Mouse (Mus musculus) liver, postnatal 0 days (tissue): Measurements from ENCODE around the gene Rab5b. TPM values are rescaled to one million over a fixed set of nuclear protein-coding genes. Genes with fewer than 3 reads are reported as not detected.

Source experiments
- ATAC-seq: fragments of 200-750 bp; cut with Nextera tagmentation; 2 replicates; pipeline ENCODE4 v1.8.0; 2017; ENCODE audit warnings: mild to moderate bottlenecking, moderate library complexity
- DNase-seq: peaks from one replicate; pipeline ENCODE4 v3.0.0-alpha.2; 2016
- H3K27ac ChIP-seq: fragments of 300-500 bp; sonication (generic); 2 replicates; pipeline ENCODE4 v1.5.1; 2014; ENCODE audit warnings: antibody characterized with exemption, moderate library complexity, mild to moderate bottlenecking, low read depth
- H3K27me3 ChIP-seq: fragments of 300-500 bp; sonication (generic); 2 replicates; pipeline ENCODE4 v1.6.1; 2014; ENCODE audit warnings: low read length, control low read depth, mixed read lengths; ENCODE audit not compliant: insufficient read depth
- H3K36me3 ChIP-seq: fragments of 300-500 bp; sonication (generic); replicated peaks from 2 replicates; pipeline ENCODE4 v1.6.1; 2014; ENCODE audit warnings: mild to moderate bottlenecking, control low read depth, low read length, moderate library complexity, mixed read lengths; ENCODE audit not compliant: insufficient read depth
- H3K4me1 ChIP-seq: fragments of 300-500 bp; sonication (generic); 2 replicates; pipeline ENCODE4 v1.6.1; 2014; ENCODE audit warnings: antibody characterized with exemption, mild to moderate bottlenecking, control low read depth; ENCODE audit not compliant: insufficient read depth
- H3K4me2 ChIP-seq: fragments of 300-500 bp; sonication (generic); 2 replicates; pipeline ENCODE4 v1.6.1; 2014; ENCODE audit warnings: low read depth, mild to moderate bottlenecking, low read length, moderate library complexity, mixed read lengths
- H3K4me3 ChIP-seq: fragments of 300-500 bp; sonication (generic); 2 replicates; pipeline ENCODE4 v1.5.1; 2014; ENCODE audit warnings: low read depth, low read length
- H3K9ac ChIP-seq: fragments of 300-500 bp; sonication (generic); replicated peaks from 2 replicates; pipeline ENCODE4 v1.6.1; 2014; ENCODE audit warnings: mild to moderate bottlenecking, moderate library complexity
- H3K9me3 ChIP-seq: fragments of 300-500 bp; sonication (generic); 2 replicates; pipeline ENCODE4 v1.6.1; 2016; ENCODE audit warnings: mild to moderate bottlenecking, control low read depth, low read length, mixed read lengths
- CTCF ChIP-seq: sonication (generic); IDR thresholded peaks from 2 replicates; pipeline ENCODE4 v1.5.1; 2016; ENCODE audit warnings: antibody characterized with exemption, low read depth
- EP300 ChIP-seq: IDR thresholded peaks from 2 replicates; pipeline ENCODE4 v1.6.1; 2016; ENCODE audit warnings: antibody characterized with exemption, low read depth, mild to moderate bottlenecking
- WGBS: fragments of 180-500 bp; shearing (Covaris S2); extraction: QIAGEN DNeasy Blood & Tissue Kit; methylation state at CpG from one replicate; pipeline ENCODE4 v1.1.7; 2014; ENCODE audit not compliant: insufficient replicate concordance; 5-methylcytosine and 5-hydroxymethylcytosine counted together
- polyA plus RNA-seq: library from polyadenylated mRNA; unstranded; fragments of >200 nt; fragmentation: Nextera tagmentation; extraction: Ambion mirVana; gene quantifications from 2 replicates; pipeline ENCODE4 v1.2.1, GENCODE M21; 2015

The Rab5b gene
- polyA plus RNA-seq, 1 experiment from 2014 or later, result 26.2 TPM

GRCm38 (mm10) chr10:128702328-128703007 is 6.4 kb upstream of the Rab5b start:
- ATAC-seq (no peak), DNase-seq (no peak)
- Histone ChIP-seq H3K27me3 (no peaks in the 10 kb centered on the region), H3K9me3 (no peaks in the 10 kb centered on the region), H3K4me2 (peak overlapping the region; percentile 92), H3K4me1 (peaks cover 23% of the 10 kb centered on the region), H3K36me3 (peaks cover 51% of the 10 kb centered on the region), H3K9ac (peak overlapping the region; percentile 38; the same call in 1 of the 2 replicates), H3K27ac (peak overlapping the region; percentile 24; the same call in 1 of the 2 replicates), H3K4me3 (no peak overlapping the region)
- 51% methylated on average over 6 of the region's 6 CpGs for WGBS
- TF ChIP-seq CTCF (no peak), EP300 (no peak)

GRCm38 (mm10) chr10:128700712-128701111 is 4.6 kb upstream of the Rab5b start:
- Histone ChIP-seq H3K4me2 (no peak overlapping the region), H3K27me3 (no peaks in the 10 kb centered on the region), H3K27ac (no peak overlapping the region), H3K9ac (no peak overlapping the region), H3K4me3 (no peak overlapping the region), H3K9me3 (no peaks in the 10 kb centered on the region), H3K36me3 (peaks cover 51% of the 10 kb centered on the region), H3K4me1 (peaks cover 30% of the 10 kb centered on the region)
- no peak for TF ChIP-seq CTCF
- no peak for TF ChIP-seq EP300
- DNase-seq, result no peak
- no peak for ATAC-seq
- WGBS, result 93% methylated on average over 5 of the region's 5 CpGs

DNA sequence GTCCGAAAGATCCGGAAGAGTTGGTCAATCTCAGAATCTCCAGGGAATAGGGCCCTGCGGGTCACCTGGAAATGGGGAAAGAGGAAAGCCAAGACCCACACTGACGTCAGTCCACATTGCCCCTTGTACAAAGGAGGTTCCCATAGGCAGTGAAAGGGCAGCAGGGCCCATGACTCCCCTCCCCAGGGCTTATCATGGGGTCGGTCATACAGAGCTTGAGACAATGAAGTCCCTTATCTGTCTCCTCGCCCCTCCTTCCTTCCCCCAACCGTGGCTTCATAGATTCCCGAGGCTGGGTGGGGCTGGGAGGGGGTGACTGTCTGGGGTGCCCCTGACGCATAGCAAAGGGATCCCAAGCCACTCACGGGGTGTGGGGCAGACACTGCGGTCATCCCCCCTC is 3.5 kb upstream of the Rab5b start:
- no peak for ATAC-seq
- TF ChIP-seq CTCF, result no peak
- no peak for TF ChIP-seq EP300
- Histone ChIP-seq H3K4me3 (no peak overlapping the region), H3K9me3 (no peaks in the 10 kb centered on the region), H3K27me3 (no peaks in the 10 kb centered on the region), H3K9ac (no peak overlapping the region), H3K27ac (no peak overlapping the region), H3K36me3 (peaks cover 51% of the 10 kb centered on the region), H3K4me1 (peaks cover 34% of the 10 kb centered on the region), H3K4me2 (no peak overlapping the region)
- no peak for DNase-seq
- 62% methylated on average over 11 of the region's 11 CpGs for WGBS

- TF ChIP-seq CTCF (no peak), EP300 (no peak)
- H3K9ac ChIP-seq, result no peak overlapping the region
- H3K9me3 ChIP-seq, result no peaks in the 10 kb centered on the region
- no peak overlapping the region for H3K4me2 ChIP-seq
- ATAC-seq, result no peak
- 74% methylated on average over 5 of the region's 5 CpGs for WGBS
- peaks cover 51% of the 10 kb centered on the region for H3K36me3 ChIP-seq
- peaks cover 31% of the 10 kb centered on the region for H3K4me1 ChIP-seq
- H3K27ac ChIP-seq, result no peak overlapping the region
- H3K4me3 ChIP-seq, result no peak overlapping the region
- DNase-seq, result no peak
- H3K27me3 ChIP-seq, result no peaks in the 10 kb centered on the region
Measured at GRCm38 (mm10) chr10:128699006-128699405, 2.9 kb upstream of the Rab5b start.

GRCm38 (mm10) chr10:128697072-128697725 is 1.1 kb upstream of the Rab5b start:
- ATAC-seq (no peak), DNase-seq (no peak)
- Histone ChIP-seq H3K36me3 (peaks cover 41% of the 10 kb centered on the region), H3K4me2 (no peak overlapping the region), H3K27ac (0 out of 2 replicates have a peak overlapping the region, but pooled peaks have one; percentile 99), H3K9ac (no peak overlapping the region), H3K27me3 (no peaks in the 10 kb centered on the region), H3K4me3 (no peak overlapping the region), H3K9me3 (no peaks in the 10 kb centered on the region), H3K4me1 (peaks cover 17% of the 10 kb centered on the region)
- WGBS, result 86% methylated on average over 6 of the region's 6 CpGs
- TF ChIP-seq EP300, result no peak
- TF ChIP-seq CTCF, result 0 out of 2 replicates have a peak, but pooled peaks have one; percentile 7

DNA sequence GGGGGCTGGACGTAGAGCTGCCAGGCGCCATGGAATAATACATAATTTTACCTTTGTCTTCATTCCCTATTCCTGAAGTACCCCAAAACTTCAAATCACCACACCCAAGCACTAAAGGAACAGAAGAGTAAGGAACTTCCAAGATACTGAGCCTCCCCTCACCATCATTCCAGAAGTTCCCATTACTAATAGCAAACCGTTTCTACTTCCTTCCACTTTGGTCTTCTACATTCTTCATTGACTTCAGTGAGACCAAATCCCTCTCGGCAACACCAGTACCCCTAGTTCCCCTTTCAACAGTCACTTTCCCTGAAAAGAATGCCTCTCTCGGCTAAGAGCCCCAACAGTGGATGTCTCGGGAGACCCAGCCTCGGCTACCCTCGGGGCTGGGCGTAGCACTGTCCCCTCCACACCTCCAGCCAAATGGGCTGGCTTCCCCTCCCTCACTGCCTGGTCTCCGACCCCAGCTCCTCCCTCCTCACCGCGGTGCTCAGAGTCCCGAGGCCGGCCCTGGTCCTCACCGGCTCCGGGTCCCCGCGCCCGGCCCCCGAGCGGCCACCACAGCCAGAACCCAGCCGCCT is 563 bp downstream of the Rab5b start:
- H3K4me1 ChIP-seq, result peaks cover 17% of the 10 kb centered on the region
- peak overlapping the region; percentile 99 for H3K27ac ChIP-seq
- TF ChIP-seq CTCF, result no peak
- TF ChIP-seq EP300, result no peak
- no peaks in the 10 kb centered on the region for H3K9me3 ChIP-seq
- H3K27me3 ChIP-seq, result no peaks in the 10 kb centered on the region
- 2% methylated on average over 22 of the region's 22 CpGs for WGBS
- peak overlapping the region; percentile 99 for H3K9ac ChIP-seq
- peaks cover 25% of the 10 kb centered on the region for H3K36me3 ChIP-seq
- no peak for DNase-seq
- H3K4me3 ChIP-seq, result peak overlapping the region; percentile 95
- peak overlapping the region; percentile 92 for H3K4me2 ChIP-seq
- ATAC-seq, result no peak
